20 mouse cellular contexts compared by ENCODE assay signal in genomic region chr2:104603431-104603830, GRCm38 (mm10).
"Had no signal": no experiment of that assay in that cellular context is flagged by ENCODE, and none has a peak within 500 bp of the region (broad histone marks: within the 10 kb centered on the region; RNA-seq: fewer than 3 reads in every experiment).

No protein-coding gene starts in this region.

- ATAC-seq: midbrain, embryonic 16.5 days had no signal

- H3K27ac ChIP-seq: lung, embryonic 15.5 days; macrophage; midbrain, embryonic 10.5 days; midbrain, embryonic 12.5 days; neural tube, embryonic 13.5 days; neural tube, embryonic 15.5 days had no signal

- H3K36me3 ChIP-seq: neural tube, embryonic 15.5 days had no signal

- H3K27me3 ChIP-seq: lung, embryonic 15.5 days; midbrain, embryonic 12.5 days; neural tube, embryonic 13.5 days; neural tube, embryonic 15.5 days had no signal

- H3K4me2 ChIP-seq: lung, embryonic 15.5 days; midbrain, embryonic 12.5 days; neural tube, embryonic 13.5 days; neural tube, embryonic 15.5 days had no signal

- DNase-seq: lung, adult 2 months; lung, postnatal 14 days; lung, postnatal 36 days; midbrain, embryonic 14.5 days; retina, postnatal 1 day; right cerebral cortex, adult 18-20 months; right cerebral cortex, postnatal 25 days; right cerebral cortex, postnatal 4 days; spleen, adult 18-20 months; thymus, adult 18-20 months; thymus, postnatal 14 days; thymus, postnatal 36 days had no signal

- H3K4me1 ChIP-seq: lung, embryonic 15.5 days; midbrain, embryonic 10.5 days; midbrain, embryonic 12.5 days; neural tube, embryonic 13.5 days; neural tube, embryonic 15.5 days had no signal

- H3K9me3 ChIP-seq: lung, embryonic 15.5 days; midbrain, embryonic 10.5 days; midbrain, embryonic 12.5 days; neural tube, embryonic 13.5 days; neural tube, embryonic 15.5 days had no signal

- H3K9ac ChIP-seq: lung, embryonic 15.5 days; midbrain, embryonic 12.5 days; neural tube, embryonic 13.5 days; neural tube, embryonic 15.5 days had no signal

- H3K4me3 ChIP-seq: lung, embryonic 15.5 days; midbrain, embryonic 10.5 days; midbrain, embryonic 12.5 days; myocyte; neural tube, embryonic 13.5 days; neural tube, embryonic 15.5 days had no signal
